Mouse (Mus musculus) embryonic facial prominence, embryonic 11.5 days (tissue): ENCODE results near the gene Mfap4. TPM values are rescaled to one million over a fixed set of nuclear protein-coding genes. Genes with fewer than 3 reads are reported as not detected.

Experiments
- ATAC-seq: fragments of 200-750 bp; cut with Nextera tagmentation; replicated peaks from 2 replicates; pipeline ENCODE4 v1.8.0; 2017; ENCODE audit warnings: low read depth; ENCODE audit not compliant: insufficient number of reproducible peaks, low FRiP score, low TSS enrichment
- DNase-seq: peaks from one replicate; pipeline ENCODE4 v3.0.0-alpha.2; 2015; ENCODE audit warnings: low spot score
- H3K27ac ChIP-seq: fragments of 300-500 bp; sonication (generic); replicated peaks from 2 replicates; pipeline ENCODE4 v1.5.1; 2014; ENCODE audit warnings: mild to moderate bottlenecking, low read depth, low read length, control low read depth
- H3K27me3 ChIP-seq: fragments of 300-500 bp; sonication (generic); 2 replicates; pipeline ENCODE4 v1.6.1; 2014; ENCODE audit warnings: mild to moderate bottlenecking, low read length, moderate library complexity, mixed read lengths; ENCODE audit not compliant: control insufficient read depth, insufficient read depth
- H3K36me3 ChIP-seq: fragments of 300-500 bp; sonication (generic); replicated peaks from 2 replicates; pipeline ENCODE4 v1.6.1; 2014; ENCODE audit warnings: low read depth, mild to moderate bottlenecking, low read length, moderate library complexity, mixed read lengths; ENCODE audit not compliant: control insufficient read depth, insufficient read depth
- H3K4me1 ChIP-seq: fragments of 300-500 bp; sonication (generic); 2 replicates; pipeline ENCODE4 v1.6.1; 2014; ENCODE audit warnings: low read length, mixed read lengths; ENCODE audit not compliant: control insufficient read depth, insufficient read depth
- H3K4me2 ChIP-seq: fragments of 300-500 bp; sonication (generic); 2 replicates; pipeline ENCODE4 v1.6.1; 2014; ENCODE audit warnings: low read depth, mild to moderate bottlenecking, control low read depth, low read length, moderate library complexity
- H3K4me3 ChIP-seq: fragments of 300-500 bp; sonication (generic); 2 replicates; pipeline ENCODE4 v1.5.1; 2014; ENCODE audit warnings: low read depth, low read length, control low read depth
- H3K9ac ChIP-seq: fragments of 300-500 bp; sonication (generic); replicated peaks from 2 replicates; pipeline ENCODE4 v1.6.1; 2014; ENCODE audit warnings: mild to moderate bottlenecking, control low read depth, low read length
- H3K9me3 ChIP-seq: fragments of 300-500 bp; sonication (generic); replicated peaks from 2 replicates; pipeline ENCODE4 v1.6.1; 2016; ENCODE audit warnings: mild to moderate bottlenecking, low read length, inconsistent platforms, mixed read lengths; ENCODE audit not compliant: control insufficient read depth
- WGBS: fragments of 180-500 bp; shearing (Covaris S2); extraction: QIAGEN DNeasy Blood & Tissue Kit; methylation state at CpG from one replicate; pipeline ENCODE4 v1.1.7; 2014; 5-methylcytosine and 5-hydroxymethylcytosine counted together
- polyA plus RNA-seq: library from polyadenylated mRNA; unstranded; fragments of >200 nt; fragmentation: Nextera tagmentation; extraction: Ambion mirVana; gene quantifications from 2 replicates; pipeline ENCODE4 v1.2.1, GENCODE M21; 2014

The Mfap4 gene
- polyA plus RNA-seq, 1 experiment from 2014 or later: 234 TPM

DNA sequence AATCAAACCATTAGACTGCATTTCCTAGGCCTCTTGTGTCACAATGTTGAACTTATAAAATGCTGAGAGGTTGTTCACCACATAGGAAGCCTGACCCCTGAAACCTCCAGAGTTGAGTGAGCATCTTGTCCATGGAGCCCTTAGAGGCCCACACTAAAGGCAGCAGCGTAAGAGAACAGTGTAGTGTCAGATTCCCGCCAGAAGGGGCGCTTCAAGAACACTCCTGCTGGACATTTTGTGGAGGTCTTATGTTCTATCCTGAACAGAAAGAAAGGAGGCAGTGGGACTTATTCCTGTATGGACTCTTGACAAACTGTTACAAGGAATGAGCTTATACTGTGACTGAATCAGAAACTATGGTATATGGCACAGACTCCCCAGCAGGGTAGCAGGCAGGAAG is 29.7 kb downstream of the Mfap4 start:
- Histone ChIP-seq H3K9me3 (no peaks in the 10 kb centered on the region), H3K27me3 (no peaks in the 10 kb centered on the region), H3K36me3 (peaks cover 6% of the 10 kb centered on the region; the same call in 1 of the 2 replicates), H3K4me3 (no peak overlapping the region), H3K4me1 (no peaks in the 10 kb centered on the region), H3K27ac (no peak overlapping the region), H3K4me2 (no peak overlapping the region), H3K9ac (no peak overlapping the region)
- 30% methylated on average over 3 of the region's 3 CpGs for WGBS
- ATAC-seq (no peak), DNase-seq (peak; percentile 75)

DNA sequence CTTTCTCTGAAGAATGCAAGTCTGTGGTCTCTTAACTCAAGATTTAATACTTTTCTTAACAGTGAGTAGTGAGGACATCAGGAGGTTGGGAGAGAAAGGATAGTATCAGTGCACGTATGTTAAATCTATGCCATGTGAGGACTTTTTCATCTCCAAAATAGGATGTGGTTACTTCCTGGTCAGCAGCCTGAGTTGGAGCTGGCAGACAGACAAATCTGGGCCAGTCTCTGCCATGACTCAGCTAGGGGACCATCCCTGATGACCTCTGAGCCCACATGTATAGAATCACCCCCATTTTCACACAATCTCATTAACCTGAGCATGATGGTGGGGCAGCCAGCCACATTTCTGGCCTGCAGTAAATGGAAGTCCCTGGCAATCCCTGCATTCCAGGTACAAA is 32.7 kb downstream of the Mfap4 start:
- H3K4me2 ChIP-seq: no peak overlapping the region
- peaks cover 6% of the 10 kb centered on the region; the same call in 1 of the 2 replicates for H3K36me3 ChIP-seq
- 93% methylated on average over 1 of the region's 1 CpGs for WGBS
- no peak overlapping the region for H3K27ac ChIP-seq
- H3K9ac ChIP-seq: no peak overlapping the region
- DNase-seq (no peak), ATAC-seq (no peak)
- H3K27me3 ChIP-seq: no peaks in the 10 kb centered on the region
- H3K4me3 ChIP-seq: no peak overlapping the region
- no peaks in the 10 kb centered on the region for H3K4me1 ChIP-seq
- H3K9me3 ChIP-seq: no peaks in the 10 kb centered on the region

DNA sequence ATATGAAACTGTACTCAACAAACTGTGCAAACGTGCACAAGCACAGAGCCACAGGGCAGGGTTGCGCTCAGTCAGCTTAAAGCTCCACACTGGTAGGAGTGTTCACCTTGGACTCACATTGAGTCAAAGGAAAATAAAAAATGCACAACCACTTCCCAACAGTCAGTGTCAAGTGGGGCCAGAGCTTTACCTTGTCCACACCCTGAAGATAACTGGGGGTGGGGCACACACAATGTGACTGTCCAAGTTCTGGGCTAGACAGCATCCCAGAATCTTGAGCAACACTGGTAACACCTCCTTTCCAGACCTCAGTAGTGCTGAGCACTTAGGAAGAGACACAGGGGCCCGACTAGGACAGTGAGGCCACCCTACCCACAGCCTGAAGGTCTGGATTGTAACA is 33.6 kb downstream of the Mfap4 start:
- Histone ChIP-seq H3K4me1 (no peaks in the 10 kb centered on the region), H3K27ac (no peak overlapping the region), H3K36me3 (peaks cover 6% of the 10 kb centered on the region; the same call in 1 of the 2 replicates), H3K9me3 (no peaks in the 10 kb centered on the region), H3K9ac (no peak overlapping the region), H3K27me3 (no peaks in the 10 kb centered on the region), H3K4me3 (no peak overlapping the region), H3K4me2 (no peak overlapping the region)
- no peak for ATAC-seq
- 95% methylated on average over 3 of the region's 3 CpGs for WGBS
- no peak for DNase-seq

DNA sequence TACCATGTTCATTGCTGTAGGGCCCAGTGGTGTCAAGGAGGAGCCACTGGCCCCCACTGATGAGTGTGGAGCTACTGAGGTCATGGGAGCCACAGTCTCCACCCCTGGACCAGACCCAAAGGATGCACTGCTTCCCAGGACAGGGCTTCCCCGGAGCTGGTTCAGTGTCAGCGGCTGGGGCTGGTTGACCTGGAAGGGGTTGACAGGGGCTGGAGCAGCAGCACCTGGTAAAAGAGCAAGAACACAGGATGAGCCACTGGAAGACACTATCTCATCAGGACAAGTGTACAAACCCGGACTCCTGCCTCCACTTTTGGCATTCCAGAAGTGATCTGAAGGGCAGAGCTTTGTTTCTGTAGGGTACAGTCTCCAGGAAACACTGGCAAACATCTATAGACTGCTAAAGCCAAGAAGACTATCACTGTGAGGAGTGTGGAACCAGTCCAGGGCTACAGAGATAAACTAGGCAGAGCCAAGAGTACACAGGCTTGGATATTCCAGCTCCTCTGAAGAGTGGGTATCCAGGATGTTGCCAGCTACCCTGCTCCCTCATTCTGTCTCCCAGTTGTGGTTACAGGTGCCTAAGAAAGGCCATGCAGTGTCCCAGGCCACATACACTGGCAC is 34.4 kb downstream of the Mfap4 start:
- Histone ChIP-seq H3K4me2 (no peak overlapping the region), H3K27ac (no peak overlapping the region), H3K9ac (no peak overlapping the region), H3K4me1 (no peaks in the 10 kb centered on the region), H3K9me3 (no peaks in the 10 kb centered on the region), H3K27me3 (no peaks in the 10 kb centered on the region), H3K4me3 (no peak overlapping the region), H3K36me3 (peaks cover 6% of the 10 kb centered on the region; the same call in 1 of the 2 replicates)
- DNase-seq: no peak
- no peak for ATAC-seq
- WGBS: 91% methylated on average over 3 of the region's 3 CpGs

DNA sequence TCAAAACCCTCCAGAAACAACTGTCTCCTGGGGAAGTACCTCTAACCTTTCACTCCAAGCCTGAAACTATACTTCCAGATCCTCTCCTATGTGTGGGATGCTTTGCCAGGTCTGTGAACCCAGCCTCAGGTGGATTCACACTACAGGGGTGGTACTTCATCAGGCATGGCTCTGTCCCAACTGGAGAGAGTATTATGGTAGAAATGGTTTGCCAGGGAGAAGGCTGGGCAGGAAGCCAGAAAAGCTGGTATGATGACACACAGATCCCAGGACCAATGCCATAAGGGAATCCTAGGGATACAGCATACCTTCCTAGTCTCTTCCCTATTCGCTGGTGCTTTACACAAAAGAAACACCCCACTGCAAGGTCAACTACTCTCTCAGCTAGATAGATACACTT is 41.6 kb downstream of the Mfap4 start:
- H3K9ac ChIP-seq: no peak overlapping the region
- no peaks in the 10 kb centered on the region; the same call in 1 of the 2 replicates for H3K36me3 ChIP-seq
- no peak overlapping the region for H3K4me2 ChIP-seq
- no peaks in the 10 kb centered on the region for H3K9me3 ChIP-seq
- 88% methylated on average over 1 of the region's 1 CpGs for WGBS
- no peak overlapping the region for H3K4me3 ChIP-seq
- H3K27ac ChIP-seq: no peak overlapping the region
- DNase-seq (no peak), ATAC-seq (no peak)
- H3K4me1 ChIP-seq: no peaks in the 10 kb centered on the region
- no peaks in the 10 kb centered on the region for H3K27me3 ChIP-seq

DNA sequence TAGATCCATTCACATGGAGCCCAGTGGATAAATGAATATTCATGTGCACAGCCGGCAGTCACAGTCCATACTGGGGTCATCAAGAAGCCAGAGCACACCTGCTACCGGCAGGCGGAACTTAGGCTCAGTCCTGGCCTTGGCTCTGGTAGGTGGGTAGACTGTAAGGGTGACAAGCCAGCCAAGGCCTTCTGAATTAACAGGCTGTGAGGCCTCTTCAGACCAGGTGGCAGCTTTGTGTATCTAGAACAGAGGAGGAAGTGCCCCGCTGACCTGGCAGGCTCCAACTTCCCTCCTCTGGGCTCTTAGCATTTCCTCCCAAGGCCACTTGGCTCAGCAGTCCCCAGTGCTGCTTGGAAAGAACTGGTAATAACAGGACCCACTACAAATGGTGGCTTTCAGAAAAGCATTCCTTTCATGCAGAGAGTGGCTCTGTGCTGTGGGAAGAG is 44.1 kb downstream of the Mfap4 start:
- no peak overlapping the region for H3K4me2 ChIP-seq
- 52% methylated on average over 4 of the region's 4 CpGs for WGBS
- H3K4me3 ChIP-seq: no peak overlapping the region
- no peaks in the 10 kb centered on the region for H3K36me3 ChIP-seq
- no peaks in the 10 kb centered on the region for H3K27me3 ChIP-seq
- ATAC-seq: no peak
- H3K27ac ChIP-seq: no peak overlapping the region
- no peaks in the 10 kb centered on the region for H3K9me3 ChIP-seq
- no peak for DNase-seq
- H3K9ac ChIP-seq: no peak overlapping the region
- no peaks in the 10 kb centered on the region for H3K4me1 ChIP-seq

DNA sequence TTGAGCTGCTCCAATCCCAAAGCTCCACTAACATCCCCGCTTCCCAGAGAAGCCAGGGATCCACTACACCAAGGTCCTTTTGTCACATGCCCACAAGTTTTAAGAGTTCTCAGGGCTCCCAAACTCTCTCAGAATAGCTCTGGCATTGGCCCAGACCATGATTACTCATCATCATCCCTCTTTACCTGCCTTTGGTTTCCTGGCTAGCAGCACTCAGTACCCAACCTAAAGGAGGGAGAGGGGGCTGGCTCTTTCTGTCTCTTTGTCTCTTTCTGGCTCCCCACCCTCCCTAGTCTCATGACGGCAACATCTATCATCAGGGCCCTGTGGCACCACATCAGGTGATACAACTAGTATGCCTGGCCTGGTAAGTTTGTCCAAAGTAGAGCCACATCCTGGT is 47.6 kb downstream of the Mfap4 start:
- no peak for ATAC-seq
- no peak overlapping the region for H3K27ac ChIP-seq
- WGBS: 90% methylated on average over 2 of the region's 2 CpGs

DNA sequence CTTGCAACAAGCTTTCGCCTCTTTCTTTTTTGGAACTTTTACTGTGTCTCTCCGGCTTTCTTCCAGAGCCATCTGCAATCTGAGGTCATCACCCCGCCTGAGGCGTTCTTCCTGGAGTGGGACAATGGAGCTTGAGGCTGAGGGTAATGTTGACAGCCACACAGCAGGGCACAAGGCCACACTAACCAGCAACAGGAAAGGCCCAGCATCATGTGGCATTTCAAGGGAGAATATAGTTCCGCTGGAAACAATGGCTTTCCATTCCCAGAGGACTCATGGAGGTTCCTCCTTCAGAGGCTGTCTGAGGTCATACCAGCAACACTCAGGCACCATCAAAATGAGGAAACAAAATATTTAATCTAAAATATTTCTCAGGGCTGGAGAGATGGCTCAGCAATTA is 48.3 kb downstream of the Mfap4 start:
- DNase-seq (no peak), ATAC-seq (no peak)
- no peaks in the 10 kb centered on the region for H3K36me3 ChIP-seq
- H3K27ac ChIP-seq: no peak overlapping the region
- no peak overlapping the region for H3K9ac ChIP-seq
- no peaks in the 10 kb centered on the region for H3K27me3 ChIP-seq
- H3K4me2 ChIP-seq: no peak overlapping the region
- 56% methylated on average over 5 of the region's 5 CpGs for WGBS
- no peak overlapping the region for H3K4me3 ChIP-seq
- H3K4me1 ChIP-seq: no peaks in the 10 kb centered on the region
- H3K9me3 ChIP-seq: no peaks in the 10 kb centered on the region

More for the DNA sequence above, 47.6 kb downstream of the Mfap4 start:
- H3K4me1 ChIP-seq: no peaks in the 10 kb centered on the region
- no peak for DNase-seq
- no peak overlapping the region for H3K4me3 ChIP-seq
- no peak overlapping the region for H3K4me2 ChIP-seq
- H3K27me3 ChIP-seq: no peaks in the 10 kb centered on the region
- no peaks in the 10 kb centered on the region for H3K36me3 ChIP-seq
- no peaks in the 10 kb centered on the region for H3K9me3 ChIP-seq
- H3K9ac ChIP-seq: no peak overlapping the region
